Mouse (Mus musculus): ENCODE data around the gene Sec61a2. TPM values are rescaled to one million over a fixed set of nuclear protein-coding genes. Genes with fewer than 3 reads are reported as not detected.

The Sec61a2 gene
- polyA plus RNA-seq (2014; fragmentation: Nextera tagmentation; extraction: Ambion mirVana) = 134 and 144 TPM in 2 replicates

DNA sequence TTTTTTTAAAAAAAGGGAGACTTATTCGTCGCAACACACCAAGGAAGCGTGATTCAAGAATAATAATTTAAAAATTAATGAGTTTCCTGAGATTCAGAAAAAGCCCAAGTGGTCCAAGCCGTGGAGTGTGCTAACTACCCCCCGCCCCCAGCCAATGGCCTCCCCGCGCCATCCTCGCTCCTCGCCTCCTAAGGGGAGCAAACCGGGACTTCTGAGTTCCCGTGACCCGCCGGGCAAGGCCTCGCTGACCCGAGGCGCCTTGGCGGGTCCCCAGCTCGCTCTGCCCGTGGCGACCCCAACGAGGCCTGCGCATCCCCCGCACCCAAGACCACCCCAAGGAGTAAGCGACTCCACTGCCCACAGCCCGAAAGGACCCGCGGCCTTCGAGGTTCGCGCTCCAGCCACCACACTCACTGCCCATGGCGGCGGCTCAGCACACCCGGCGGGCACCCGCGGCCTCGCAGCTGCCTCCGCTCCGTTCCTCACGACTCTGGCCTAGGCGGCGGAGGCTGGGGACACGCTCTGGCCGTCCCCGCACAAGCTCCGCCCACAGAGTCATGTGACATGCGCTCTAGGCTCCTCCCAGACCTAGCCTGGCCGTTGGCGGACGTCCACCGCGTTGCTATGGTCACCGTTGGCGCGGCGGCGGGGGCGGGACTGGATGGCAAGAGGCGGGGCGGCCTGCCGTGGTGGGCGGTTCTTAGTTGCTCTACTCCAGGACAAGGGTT is at the start of gene Sec61a2:
Gene Sec61a2 (minus strand): TSS at position 590 of the 728 bp plus-strand sequence.
- peaks cover 7% of the 10 kb centered on the region; the same call in 1 of the 2 replicates for H3K4me1 ChIP-seq (ENCODE audit: control insufficient read depth, insufficient read depth, low read length)
- H3K27me3 ChIP-seq (ENCODE audit: control insufficient read depth, insufficient read depth, low read length) = no peaks in the 10 kb centered on the region
- H3K4me3 ChIP-seq (ENCODE audit: low read depth, low read length) = peak within 1 kb of the TSS; percentile 85
- ATAC-seq (ENCODE audit: low read depth) = peak; percentile 99
- peak within 1 kb of the TSS; percentile 70 for H3K27ac ChIP-seq (ENCODE audit: low read depth, low read length)
- peaks cover 16% of the 10 kb centered on the region for H3K36me3 ChIP-seq (ENCODE audit: control insufficient read depth, insufficient read depth, low read length)
- no peaks in the 10 kb centered on the region for H3K9me3 ChIP-seq (ENCODE audit: control insufficient read depth, low read length)
- WGBS = under 1% methylated on average over 62 of the region's 62 CpGs
- H3K4me2 ChIP-seq (ENCODE audit: low read depth, low read length) = peak within 1 kb of the TSS; percentile 76
- H3K9ac ChIP-seq (replicated peaks; ENCODE audit: low read depth, low read length) = peak within 1 kb of the TSS; percentile 92

GRCm38 (mm10) chr2:5943071-5943470 is 47.8 kb upstream of the Sec61a2 start:
- no peaks in the 10 kb centered on the region for H3K36me3 ChIP-seq (ENCODE audit: control insufficient read depth, insufficient read depth, low read length)
- no peak overlapping the region for H3K27ac ChIP-seq (ENCODE audit: low read depth, low read length)
- H3K9me3 ChIP-seq (ENCODE audit: control insufficient read depth, low read length) = no peaks in the 10 kb centered on the region
- 0 out of 2 replicates have a peak, but pooled peaks have one; percentile 5 for ATAC-seq (ENCODE audit: low read depth)
- no peak overlapping the region; the same call in 1 of the 2 replicates for H3K9ac ChIP-seq (replicated peaks; ENCODE audit: low read depth, low read length)
- WGBS = 35% methylated on average over 4 of the region's 4 CpGs
- H3K4me2 ChIP-seq (ENCODE audit: low read depth, low read length) = peak overlapping the region; percentile 75
- no peaks in the 10 kb centered on the region for H3K4me1 ChIP-seq (ENCODE audit: control insufficient read depth, insufficient read depth, low read length)
- no peaks in the 10 kb centered on the region for H3K27me3 ChIP-seq (ENCODE audit: control insufficient read depth, insufficient read depth, low read length)
- peak overlapping the region; percentile 56 for H3K4me3 ChIP-seq (ENCODE audit: low read depth, low read length)

DNA sequence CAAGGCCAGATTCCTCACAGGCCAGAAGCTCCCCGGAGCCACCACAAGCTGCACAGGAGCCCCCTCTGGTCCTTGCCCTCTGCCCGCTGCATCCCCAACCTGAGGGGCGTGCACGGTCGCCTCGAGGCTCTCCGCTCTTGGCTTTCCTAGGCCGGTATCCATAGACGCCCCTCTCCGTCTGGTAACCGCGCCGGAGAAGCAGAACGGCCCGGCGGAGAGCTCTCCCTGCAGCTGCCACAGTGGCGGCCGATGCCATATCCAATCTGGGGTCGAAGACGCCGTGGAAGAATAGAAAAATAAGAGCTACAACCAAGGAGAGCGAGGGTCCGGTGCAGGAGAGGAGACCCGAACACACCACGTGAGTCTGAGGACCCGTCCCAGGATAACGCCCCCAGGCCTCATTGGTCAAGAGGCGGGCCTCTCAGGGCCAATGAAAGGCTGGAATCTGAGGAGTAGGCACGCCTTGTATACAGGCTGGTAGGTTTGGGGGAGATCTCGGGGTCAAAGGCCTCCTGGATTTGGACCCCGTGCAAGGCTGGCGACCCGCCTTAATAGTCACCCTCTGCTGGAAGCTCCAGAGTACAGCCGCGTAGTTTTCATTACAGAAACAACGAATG is 47.3 kb upstream of the Sec61a2 start, which contains the start of gene Dhtkd1:
Gene Dhtkd1 (minus strand): TSS at position 377 of the 617 bp plus-strand sequence.
- Histone ChIP-seq H3K4me2 (ENCODE audit: low read depth, low read length) (peak within 1 kb of the TSS; percentile 75), H3K9ac (replicated peaks; ENCODE audit: low read depth, low read length) (peak within 1 kb of the TSS; percentile 69), H3K27ac (ENCODE audit: low read depth, low read length) (no peak within 1 kb of the TSS), H3K9me3 (ENCODE audit: control insufficient read depth, low read length) (no peaks in the 10 kb centered on the region), H3K27me3 (ENCODE audit: control insufficient read depth, insufficient read depth, low read length) (no peaks in the 10 kb centered on the region), H3K4me3 (ENCODE audit: low read depth, low read length) (peak within 1 kb of the TSS; percentile 56), H3K36me3 (ENCODE audit: control insufficient read depth, insufficient read depth, low read length) (no peaks in the 10 kb centered on the region), H3K4me1 (ENCODE audit: control insufficient read depth, insufficient read depth, low read length) (no peaks in the 10 kb centered on the region)
- ATAC-seq (ENCODE audit: low read depth) = peak; percentile 96
- WGBS = 1% methylated on average over 36 of the region's 36 CpGs

- no peak overlapping the region for H3K27ac ChIP-seq (ENCODE audit: low read depth, low read length)
- H3K27me3 ChIP-seq (ENCODE audit: control insufficient read depth, insufficient read depth, low read length) = no peaks in the 10 kb centered on the region
- H3K4me1 ChIP-seq (ENCODE audit: control insufficient read depth, insufficient read depth, low read length) = no peaks in the 10 kb centered on the region
- H3K9me3 ChIP-seq (ENCODE audit: control insufficient read depth, low read length) = no peaks in the 10 kb centered on the region
- peak overlapping the region; percentile 69 for H3K9ac ChIP-seq (replicated peaks; ENCODE audit: low read depth, low read length)
- H3K4me3 ChIP-seq (ENCODE audit: low read depth, low read length) = peak overlapping the region; percentile 56
- H3K36me3 ChIP-seq (ENCODE audit: control insufficient read depth, insufficient read depth, low read length) = no peaks in the 10 kb centered on the region
- H3K4me2 ChIP-seq (ENCODE audit: low read depth, low read length) = peak overlapping the region; percentile 75
- 63% methylated on average over 11 of the region's 11 CpGs for WGBS
- ATAC-seq (ENCODE audit: low read depth) = no peak
These were observed 46.7 kb upstream of the Sec61a2 start for GRCm38 (mm10) chr2:5941861-5942415.

DNA sequence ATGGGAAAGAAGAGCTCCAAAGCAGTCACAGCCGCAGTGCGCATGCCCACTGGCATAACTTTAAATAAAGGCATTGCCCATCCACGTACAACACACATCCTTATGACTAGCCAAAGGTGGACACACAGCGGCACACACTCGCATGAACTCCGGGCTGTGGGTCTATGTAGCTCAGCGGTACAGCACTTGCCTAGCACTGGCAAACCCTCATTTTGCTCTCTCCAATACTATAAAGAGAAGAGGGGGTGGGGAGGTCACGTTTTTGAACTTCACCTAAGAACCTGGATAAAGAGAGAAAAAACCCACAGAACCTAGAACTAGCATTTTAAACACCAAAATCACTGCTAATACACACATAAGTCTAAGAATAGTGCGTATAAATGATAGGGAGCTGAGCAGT is 45.7 kb upstream of the Sec61a2 start:
- 95% methylated on average over 9 of the region's 9 CpGs for WGBS
- ATAC-seq (ENCODE audit: low read depth) = no peak
- Histone ChIP-seq H3K27me3 (ENCODE audit: control insufficient read depth, insufficient read depth, low read length) (no peaks in the 10 kb centered on the region), H3K4me3 (ENCODE audit: low read depth, low read length) (no peak overlapping the region), H3K27ac (ENCODE audit: low read depth, low read length) (no peak overlapping the region), H3K36me3 (ENCODE audit: control insufficient read depth, insufficient read depth, low read length) (no peaks in the 10 kb centered on the region), H3K4me1 (ENCODE audit: control insufficient read depth, insufficient read depth, low read length) (no peaks in the 10 kb centered on the region), H3K9ac (replicated peaks; ENCODE audit: low read depth, low read length) (no peak overlapping the region), H3K4me2 (ENCODE audit: low read depth, low read length) (no peak overlapping the region), H3K9me3 (ENCODE audit: control insufficient read depth, low read length) (no peaks in the 10 kb centered on the region)

- H3K4me3 ChIP-seq (ENCODE audit: low read depth, low read length) = no peak overlapping the region
- WGBS = 95% methylated on average over 14 of the region's 14 CpGs
- no peaks in the 10 kb centered on the region for H3K9me3 ChIP-seq (ENCODE audit: control insufficient read depth, low read length)
- ATAC-seq (ENCODE audit: low read depth) = no peak
- no peaks in the 10 kb centered on the region for H3K27me3 ChIP-seq (ENCODE audit: control insufficient read depth, insufficient read depth, low read length)
- H3K9ac ChIP-seq (replicated peaks; ENCODE audit: low read depth, low read length) = no peak overlapping the region
- no peaks in the 10 kb centered on the region for H3K4me1 ChIP-seq (ENCODE audit: control insufficient read depth, insufficient read depth, low read length)
- H3K4me2 ChIP-seq (ENCODE audit: low read depth, low read length) = no peak overlapping the region
- no peak overlapping the region for H3K27ac ChIP-seq (ENCODE audit: low read depth, low read length)
- H3K36me3 ChIP-seq (ENCODE audit: control insufficient read depth, insufficient read depth, low read length) = no peaks in the 10 kb centered on the region
These were observed 44.7 kb upstream of the Sec61a2 start for GRCm38 (mm10) chr2:5939911-5940310.

- Histone ChIP-seq H3K9ac (replicated peaks; ENCODE audit: low read depth, low read length) (no peak overlapping the region), H3K4me2 (ENCODE audit: low read depth, low read length) (no peak overlapping the region), H3K27me3 (ENCODE audit: control insufficient read depth, insufficient read depth, low read length) (no peaks in the 10 kb centered on the region), H3K36me3 (ENCODE audit: control insufficient read depth, insufficient read depth, low read length) (no peaks in the 10 kb centered on the region), H3K27ac (ENCODE audit: low read depth, low read length) (no peak overlapping the region), H3K4me3 (ENCODE audit: low read depth, low read length) (no peak overlapping the region), H3K4me1 (ENCODE audit: control insufficient read depth, insufficient read depth, low read length) (no peaks in the 10 kb centered on the region), H3K9me3 (ENCODE audit: control insufficient read depth, low read length) (no peaks in the 10 kb centered on the region)
- no peak for ATAC-seq (ENCODE audit: low read depth)
- 98% methylated on average over 3 of the region's 3 CpGs for WGBS
These were observed 44.1 kb upstream of the Sec61a2 start for GRCm38 (mm10) chr2:5939319-5939718.

GRCm38 (mm10) chr2:5936550-5936949 is 41.3 kb upstream of the Sec61a2 start:
- no peaks in the 10 kb centered on the region for H3K9me3 ChIP-seq (ENCODE audit: control insufficient read depth, low read length)
- no peak for ATAC-seq (ENCODE audit: low read depth)
- WGBS = 81% methylated on average over 4 of the region's 4 CpGs
- no peaks in the 10 kb centered on the region for H3K36me3 ChIP-seq (ENCODE audit: control insufficient read depth, insufficient read depth, low read length)
- no peak overlapping the region for H3K4me2 ChIP-seq (ENCODE audit: low read depth, low read length)
- H3K4me3 ChIP-seq (ENCODE audit: low read depth, low read length) = no peak overlapping the region
- H3K4me1 ChIP-seq (ENCODE audit: control insufficient read depth, insufficient read depth, low read length) = no peaks in the 10 kb centered on the region
- no peak overlapping the region for H3K27ac ChIP-seq (ENCODE audit: low read depth, low read length)
- H3K9ac ChIP-seq (replicated peaks; ENCODE audit: low read depth, low read length) = no peak overlapping the region
- H3K27me3 ChIP-seq (ENCODE audit: control insufficient read depth, insufficient read depth, low read length) = no peaks in the 10 kb centered on the region

DNA sequence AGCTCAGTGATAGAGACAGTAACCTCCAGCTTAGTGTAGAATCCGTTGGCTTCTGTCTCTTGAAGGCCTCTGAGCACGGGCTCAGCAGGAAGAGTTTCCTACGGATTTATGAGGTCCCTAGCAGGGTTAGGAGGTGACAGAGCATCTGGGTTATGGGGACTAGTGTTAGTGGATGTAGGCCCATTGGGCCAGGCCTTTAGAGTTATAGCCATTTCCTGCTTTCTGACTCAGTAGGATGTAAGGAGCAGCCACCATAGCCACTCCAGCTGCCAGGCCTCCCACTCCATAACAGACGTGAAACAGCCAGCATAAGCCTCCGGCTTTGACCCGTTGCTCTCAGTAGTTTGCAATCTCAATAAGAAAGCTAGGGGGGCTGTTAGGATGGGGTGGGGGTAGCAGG is 40.8 kb upstream of the Sec61a2 start:
- 64% methylated on average over 6 of the region's 6 CpGs for whole genome bisulfite sequencing
- H3K4me2 ChIP-seq (ENCODE audit: low read depth, low read length) = no peak overlapping the region
- H3K4me1 ChIP-seq (ENCODE audit: control insufficient read depth, insufficient read depth, low read length) = no peaks in the 10 kb centered on the region
- H3K9me3 ChIP-seq (ENCODE audit: control insufficient read depth, low read length) = no peaks in the 10 kb centered on the region
- no peak for ATAC-seq (ENCODE audit: low read depth)
- no peaks in the 10 kb centered on the region for H3K36me3 ChIP-seq (ENCODE audit: control insufficient read depth, insufficient read depth, low read length)
- H3K27me3 ChIP-seq (ENCODE audit: control insufficient read depth, insufficient read depth, low read length) = no peaks in the 10 kb centered on the region
- H3K9ac ChIP-seq (replicated peaks; ENCODE audit: low read depth, low read length) = no peak overlapping the region
- no peak overlapping the region for H3K4me3 ChIP-seq (ENCODE audit: low read depth, low read length)
- no peak overlapping the region for H3K27ac ChIP-seq (ENCODE audit: low read depth, low read length)

Data from neural tube, embryonic 14.5 days (tissue).